Mouse (Mus musculus) G1E (cell line): ENCODE results near the gene Ppm1d. TPM values are rescaled to one million over a fixed set of nuclear protein-coding genes. Genes with fewer than 3 reads are reported as not detected.

Experiments used
- ATAC-seq: 2 replicates; pipeline ENCODE4 v1.8.0; 2016; ENCODE audit warnings: mild to moderate bottlenecking; ENCODE audit not compliant: insufficient number of reproducible peaks, poor library complexity, low FRiP score, severe bottlenecking; ENCODE audit errors: extremely low read depth
- DNase-seq: peaks from one replicate; pipeline ENCODE4 v3.0.0; 2012; ENCODE audit warnings: low spot score
- H3K27me3 ChIP-seq: 2 replicates; pipeline ENCODE4 v1.6.1; 2012; ENCODE audit warnings: mild to moderate bottlenecking, low read length, inconsistent platforms; ENCODE audit not compliant: insufficient read depth
- H3K36me3 ChIP-seq: replicated peaks from 2 replicates; pipeline ENCODE3; 2012; ENCODE audit warnings: mild to moderate bottlenecking, inconsistent platforms
- H3K4me1 ChIP-seq: 2 replicates; pipeline ENCODE4 v1.6.1; 2012; ENCODE audit warnings: low read depth, low read length, inconsistent platforms, mixed read lengths; ENCODE audit not compliant: insufficient read depth
- H3K4me3 ChIP-seq: 2 replicates; pipeline ENCODE4 v1.5.1; 2012; ENCODE audit warnings: low read depth, mild to moderate bottlenecking, inconsistent platforms, low read length, moderate library complexity, mixed read lengths
- H3K9me3 ChIP-seq: replicated peaks from 2 replicates; pipeline ENCODE4 v1.6.1; 2012; ENCODE audit warnings: inconsistent platforms
- CTCF ChIP-seq: IDR thresholded peaks from 2 replicates; pipeline ENCODE4 v1.5.1; 2012; ENCODE audit warnings: low read depth, low read length, inconsistent platforms, mixed read lengths
- GATA1 ChIP-seq: IDR thresholded peaks from 2 replicates; pipeline ENCODE4 v1.6.1; 2012; ENCODE audit warnings: borderline replicate concordance, low read length, inconsistent platforms, mixed read lengths
- GATA2 ChIP-seq: IDR thresholded peaks from 2 replicates; pipeline ENCODE4 v1.6.1; 2012; ENCODE audit warnings: low read depth, low read length, inconsistent platforms, borderline replicate concordance
- POLR2AphosphoS5 ChIP-seq: IDR thresholded peaks from 2 replicates; pipeline ENCODE4 v1.6.1; 2012; ENCODE audit warnings: low read depth, low read length, inconsistent platforms; ENCODE audit not compliant: insufficient replicate concordance
- TAL1 ChIP-seq: conservative IDR thresholded peaks from 2 replicates; pipeline ENCODE4 v1.6.1; 2012; ENCODE audit warnings: low read depth, low read length, inconsistent platforms, mixed read lengths
- polyA plus RNA-seq: library from polyadenylated mRNA; stranded (reverse); fragments of >175 nt; gene quantifications from 2 replicates; pipeline ENCODE4 v1.2.3, GENCODE M21; 2012
- total RNA-seq, 2 experiments: library from RNA; stranded (forward) in 1 of 2; stranded (reverse) in 1 of 2; fragments of 200-1000 nt in 1 of 2; fragments of >200 nt in 1 of 2; fragmentation: Nextera tagmentation in 1 of 2; gene quantifications; 2 replicates each; pipeline ENCODE4 v1.2.3; 2014 to 2017

Gene Ppm1d
- total and polyA plus RNA-seq, 3 experiments, result 9.9 to 44.8 (median 15.7) TPM

- no peak for DNase-seq
- TF ChIP-seq CTCF, result no peak
- TF ChIP-seq POLR2AphosphoS5, result no peak
- no peak for TF ChIP-seq GATA1
- TF ChIP-seq GATA2, result no peak
- no peak for TF ChIP-seq TAL1
- Histone ChIP-seq H3K9me3 (no peaks in the 10 kb centered on the region), H3K36me3 (peaks cover 73% of the 10 kb centered on the region), H3K4me1 (peaks cover 22% of the 10 kb centered on the region), H3K4me3 (peak overlapping the region; percentile 10; the same call in 1 of the 2 replicates), H3K27me3 (no peaks in the 10 kb centered on the region)
- no peak for ATAC-seq
Measured at GRCm38 (mm10) chr11:85340070-85340616, 29.1 kb downstream of the Ppm1d start.

GRCm38 (mm10) chr11:85352539-85353380 is 41.7 kb downstream of the Ppm1d start, which contains the start of gene Bcas3:
Gene Bcas3, plus strand, starts transcription at chr11:85353167.
- DNase-seq (peak; percentile 99), ATAC-seq (peak; percentile 98)
- Histone ChIP-seq H3K9me3 (no peaks in the 10 kb centered on the region), H3K4me3 (peak within 1 kb of the TSS; percentile 87), H3K27me3 (no peaks in the 10 kb centered on the region), H3K36me3 (peaks cover 24% of the 10 kb centered on the region), H3K4me1 (peaks cover 22% of the 10 kb centered on the region)
- no peak for TF ChIP-seq POLR2AphosphoS5
- TF ChIP-seq GATA1, result no peak
- TF ChIP-seq CTCF, result no peak
- TF ChIP-seq GATA2, result no peak
- TF ChIP-seq TAL1, result no peak

GRCm38 (mm10) chr11:85353819-85354218 is 42.8 kb downstream of the Ppm1d start:
- no peak for ATAC-seq
- TF ChIP-seq POLR2AphosphoS5, result no peak
- TF ChIP-seq CTCF, result no peak
- no peaks in the 10 kb centered on the region for H3K27me3 ChIP-seq
- no peak for DNase-seq
- no peaks in the 10 kb centered on the region for H3K9me3 ChIP-seq
- peaks cover 22% of the 10 kb centered on the region for H3K4me1 ChIP-seq
- H3K36me3 ChIP-seq, result peaks cover 27% of the 10 kb centered on the region
- H3K4me3 ChIP-seq, result peak overlapping the region; percentile 87; the same call in 1 of the 2 replicates

GRCm38 (mm10) chr11:85359641-85360040 is 48.6 kb downstream of the Ppm1d start:
- Histone ChIP-seq H3K4me1 (no peaks in the 10 kb centered on the region), H3K36me3 (peaks cover 59% of the 10 kb centered on the region)

GRCm38 (mm10) chr11:85361621-85362020 is 50.6 kb downstream of the Ppm1d start:
- no peaks in the 10 kb centered on the region for H3K4me1 ChIP-seq
- DNase-seq (no peak), ATAC-seq (no peak)
- H3K27me3 ChIP-seq, result no peaks in the 10 kb centered on the region
- H3K4me3 ChIP-seq, result no peak overlapping the region
- H3K36me3 ChIP-seq, result peaks cover 61% of the 10 kb centered on the region
- no peak for TF ChIP-seq CTCF
- TF ChIP-seq GATA2, result no peak
- TF ChIP-seq TAL1, result no peak
- no peak for TF ChIP-seq GATA1
- H3K9me3 ChIP-seq, result no peaks in the 10 kb centered on the region

More at GRCm38 (mm10) chr11:85359641-85360040, 48.6 kb downstream of the Ppm1d start:
- ATAC-seq, result no peak
- Histone ChIP-seq H3K9me3 (no peaks in the 10 kb centered on the region), H3K4me3 (no peak overlapping the region), H3K27me3 (no peaks in the 10 kb centered on the region)
- no peak for DNase-seq
- TF ChIP-seq GATA2, result no peak

GRCm38 (mm10) chr11:85366168-85366567 is 55.1 kb downstream of the Ppm1d start:
- H3K36me3 ChIP-seq, result peaks cover 62% of the 10 kb centered on the region
- no peak for TF ChIP-seq GATA2
- TF ChIP-seq GATA1, result no peak
- no peak for TF ChIP-seq CTCF
- no peak for TF ChIP-seq POLR2AphosphoS5
- TF ChIP-seq TAL1, result no peak

More at GRCm38 (mm10) chr11:85366168-85366567, 55.1 kb downstream of the Ppm1d start:
- no peaks in the 10 kb centered on the region for H3K27me3 ChIP-seq
- H3K9me3 ChIP-seq, result no peaks in the 10 kb centered on the region
- DNase-seq, result no peak
- ATAC-seq, result no peak
- H3K4me3 ChIP-seq, result no peak overlapping the region
- H3K4me1 ChIP-seq, result no peaks in the 10 kb centered on the region
